Mouse (Mus musculus) embryonic facial prominence, embryonic 12.5 days (tissue): ENCODE measurements at regions not wholly inside any gene's neighbourhood (a gene's known extent, or its start where the extent isn't known, plus 50 kb on each side); places are given as distances from the start of the nearest gene placed in this dataset.
A peak's percentile ranks its signal among the peaks of the same experiment; 100 is the strongest.

Experiments used
- ATAC-seq: fragments of 200-750 bp; cut with Nextera tagmentation; 2 replicates; pipeline ENCODE4 v1.8.0; 2017; ENCODE audit not compliant: insufficient number of reproducible peaks, insufficient read depth, low FRiP score, low TSS enrichment
- H3K27ac ChIP-seq: fragments of 300-500 bp; sonication (generic); 2 replicates; pipeline ENCODE4 v1.5.1; 2016; ENCODE audit warnings: mild to moderate bottlenecking
- H3K27me3 ChIP-seq: fragments of 300-500 bp; sonication (generic); 2 replicates; pipeline ENCODE4 v1.6.1; 2016; ENCODE audit warnings: mild to moderate bottlenecking, moderate library complexity
- H3K36me3 ChIP-seq: fragments of 300-500 bp; sonication (generic); 2 replicates; pipeline ENCODE4 v1.6.1; 2016; ENCODE audit warnings: mild to moderate bottlenecking
- H3K4me1 ChIP-seq: fragments of 300-500 bp; sonication (generic); 2 replicates; pipeline ENCODE4 v1.6.1; 2016
- H3K4me2 ChIP-seq: fragments of 300-500 bp; sonication (generic); replicated peaks from 2 replicates; pipeline ENCODE4 v1.6.1; 2016; ENCODE audit warnings: mild to moderate bottlenecking, moderate library complexity
- H3K4me3 ChIP-seq: fragments of 300-500 bp; sonication (generic); 2 replicates; pipeline ENCODE4 v1.5.1; 2016; ENCODE audit warnings: mild to moderate bottlenecking
- H3K9ac ChIP-seq: fragments of 300-500 bp; sonication (generic); 2 replicates; pipeline ENCODE4 v1.6.1; 2016; ENCODE audit warnings: mild to moderate bottlenecking, moderate library complexity
- H3K9me3 ChIP-seq: fragments of 300-500 bp; sonication (generic); 2 replicates; pipeline ENCODE4 v1.6.1; 2016; ENCODE audit warnings: mild to moderate bottlenecking, moderate library complexity
- WGBS: fragments of 180-500 bp; shearing (Covaris S2); methylation state at CpG from one replicate; pipeline ENCODE4 v1.1.7; 2016; 5-methylcytosine and 5-hydroxymethylcytosine counted together

DNA sequence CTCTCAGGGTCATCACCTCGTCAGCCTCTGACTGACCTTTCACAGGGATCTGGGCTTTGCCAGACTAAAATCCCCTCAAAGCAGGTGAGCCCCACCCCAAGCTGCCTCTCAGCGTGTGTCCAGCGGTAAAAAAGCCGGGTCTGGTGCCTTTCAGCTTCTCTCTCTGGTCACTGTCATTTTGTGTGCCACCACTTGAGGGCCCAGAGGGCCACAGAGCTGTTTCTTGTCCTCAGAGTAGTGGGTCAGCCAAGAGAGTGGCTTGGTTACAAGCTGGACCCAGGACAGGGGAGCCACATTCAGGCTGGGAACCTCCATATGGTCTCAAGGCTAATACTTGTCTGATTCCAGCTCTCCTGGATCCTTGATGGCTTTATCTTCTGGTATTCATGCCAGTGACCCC lies 89.0 kb downstream of the Hif1an start:
- H3K4me1 ChIP-seq, result no peaks in the 10 kb centered on the region
- no peak for ATAC-seq
- H3K4me3 ChIP-seq, result no peak overlapping the region
- H3K9me3 ChIP-seq, result no peaks in the 10 kb centered on the region
- peaks cover 80% of the 10 kb centered on the region for H3K27me3 ChIP-seq
- WGBS, result 2% methylated on average over 4 of the region's 4 CpGs
- no peaks in the 10 kb centered on the region for H3K36me3 ChIP-seq
- no peak overlapping the region for H3K4me2 ChIP-seq
- H3K9ac ChIP-seq, result no peak overlapping the region
- H3K27ac ChIP-seq, result no peak overlapping the region

GRCm38 (mm10) chr19:44655719-44656118 lies 93.1 kb downstream of the Hif1an start:
- no peak overlapping the region for H3K4me3 ChIP-seq
- ATAC-seq, result 0 out of 2 replicates have a peak, but pooled peaks have one; percentile 15

DNA sequence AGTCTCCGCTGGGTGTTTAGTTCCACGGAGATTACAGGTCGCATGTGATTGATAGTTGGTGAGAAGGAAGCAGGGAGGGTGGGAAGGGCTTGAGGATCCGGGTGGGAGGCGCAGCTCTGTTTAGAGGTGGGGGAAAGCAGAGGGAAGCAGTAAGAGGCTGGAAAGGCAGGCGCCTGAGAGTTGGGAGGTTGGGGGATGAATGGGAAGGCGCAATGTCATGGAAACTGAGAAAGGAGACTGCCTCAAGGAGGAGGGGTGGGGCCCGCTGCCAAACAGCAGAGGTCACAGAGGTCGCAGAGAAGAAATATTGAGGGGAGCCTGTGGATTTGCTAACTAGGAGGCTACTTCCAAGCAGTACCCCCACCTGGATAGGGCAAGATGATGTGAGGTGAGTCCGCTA lies 96.5 kb upstream of the Pax2 start:
- no peaks in the 10 kb centered on the region for H3K4me1 ChIP-seq
- no peak overlapping the region for H3K27ac ChIP-seq
- no peak overlapping the region for H3K4me3 ChIP-seq
- no peaks in the 10 kb centered on the region for H3K9me3 ChIP-seq
- no peak overlapping the region for H3K9ac ChIP-seq
- no peaks in the 10 kb centered on the region for H3K36me3 ChIP-seq
- ATAC-seq, result no peak
- WGBS, result 27% methylated on average over 10 of the region's 10 CpGs
- H3K4me2 ChIP-seq, result no peak overlapping the region
- H3K27me3 ChIP-seq, result peaks cover 66% of the 10 kb centered on the region

More at GRCm38 (mm10) chr19:44655719-44656118, 93.1 kb downstream of the Hif1an start:
- Histone ChIP-seq H3K27me3 (peaks cover 68% of the 10 kb centered on the region), H3K4me2 (no peak overlapping the region), H3K9me3 (no peaks in the 10 kb centered on the region), H3K36me3 (no peaks in the 10 kb centered on the region), H3K9ac (no peak overlapping the region), H3K27ac (no peak overlapping the region), H3K4me1 (no peaks in the 10 kb centered on the region)
- 0% methylated on average over 6 of the region's 6 CpGs for WGBS

GRCm38 (mm10) chr19:44669535-44669958 lies 86.3 kb upstream of the Pax2 start:
- no peak for ATAC-seq
- Histone ChIP-seq H3K4me1 (peaks cover 24% of the 10 kb centered on the region), H3K36me3 (no peaks in the 10 kb centered on the region), H3K4me2 (peak overlapping the region; percentile 55), H3K27me3 (peaks cover 86% of the 10 kb centered on the region), H3K9me3 (no peaks in the 10 kb centered on the region), H3K4me3 (peak overlapping the region; percentile 23), H3K9ac (no peak overlapping the region), H3K27ac (no peak overlapping the region)
- 0% methylated on average over 14 of the region's 14 CpGs for WGBS

GRCm38 (mm10) chr19:44674621-44675245 lies 81.1 kb upstream of the Pax2 start:
- H3K9me3 ChIP-seq, result no peaks in the 10 kb centered on the region
- no peak overlapping the region for H3K27ac ChIP-seq
- 6% methylated on average over 45 of the region's 45 CpGs for WGBS
- peaks cover 100% of the 10 kb centered on the region for H3K27me3 ChIP-seq
- no peak for ATAC-seq
- peak overlapping the region; percentile 26 for H3K4me2 ChIP-seq
- no peak overlapping the region for H3K4me3 ChIP-seq
- peaks cover 28% of the 10 kb centered on the region for H3K4me1 ChIP-seq
- no peak overlapping the region for H3K9ac ChIP-seq
- no peaks in the 10 kb centered on the region for H3K36me3 ChIP-seq

GRCm38 (mm10) chr19:44676555-44677120 lies 79.2 kb upstream of the Pax2 start:
- ATAC-seq, result no peak
- H3K4me1 ChIP-seq, result peaks cover 14% of the 10 kb centered on the region
- H3K27ac ChIP-seq, result no peak overlapping the region
- H3K4me2 ChIP-seq, result no peak overlapping the region
- H3K9ac ChIP-seq, result no peak overlapping the region
- peaks cover 99% of the 10 kb centered on the region for H3K27me3 ChIP-seq
- 6% methylated on average over 12 of the region's 12 CpGs for WGBS
- H3K36me3 ChIP-seq, result no peaks in the 10 kb centered on the region
- no peak overlapping the region for H3K4me3 ChIP-seq
- no peaks in the 10 kb centered on the region for H3K9me3 ChIP-seq

GRCm38 (mm10) chr19:44677295-44677694 lies 78.5 kb upstream of the Pax2 start:
- Histone ChIP-seq H3K4me3 (no peak overlapping the region), H3K27ac (no peak overlapping the region), H3K9ac (no peak overlapping the region), H3K27me3 (peaks cover 99% of the 10 kb centered on the region), H3K36me3 (no peaks in the 10 kb centered on the region), H3K4me1 (peaks cover 7% of the 10 kb centered on the region; the same call in 1 of the 2 replicates), H3K9me3 (no peaks in the 10 kb centered on the region), H3K4me2 (no peak overlapping the region)
- ATAC-seq, result no peak
- 62% methylated on average over 8 of the region's 8 CpGs for WGBS

- no peak for ATAC-seq
Measured at GRCm38 (mm10) chr19:44678686-44679085, 77.2 kb upstream of the Pax2 start.

DNA sequence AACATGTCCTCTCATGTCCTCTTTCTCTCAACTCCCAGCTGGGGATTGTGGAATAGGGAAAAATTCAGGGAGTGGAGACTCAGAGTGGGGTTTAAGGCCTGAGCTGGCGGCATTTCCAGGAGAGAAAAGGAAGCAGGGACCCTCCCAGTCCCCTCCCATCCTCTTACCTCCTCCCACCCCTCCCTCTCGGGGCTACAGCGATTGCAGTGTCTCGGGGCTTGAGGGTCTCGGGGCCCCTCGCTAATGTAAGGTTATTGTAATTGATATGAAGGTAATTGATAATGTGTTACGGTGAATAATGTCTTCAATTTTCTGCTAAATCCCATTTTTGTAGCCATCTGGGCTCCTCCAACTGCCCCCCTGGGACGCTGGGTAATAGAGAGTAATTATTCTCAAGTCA lies 74.2 kb upstream of the Pax2 start:
- 10% methylated on average over 8 of the region's 8 CpGs for WGBS
- Histone ChIP-seq H3K27ac (no peak overlapping the region), H3K27me3 (peaks cover 99% of the 10 kb centered on the region), H3K36me3 (no peaks in the 10 kb centered on the region), H3K4me1 (no peaks in the 10 kb centered on the region), H3K4me3 (no peak overlapping the region), H3K4me2 (no peak overlapping the region), H3K9ac (no peak overlapping the region), H3K9me3 (no peaks in the 10 kb centered on the region)
- no peak for ATAC-seq

More at GRCm38 (mm10) chr19:44678686-44679085, 77.2 kb upstream of the Pax2 start:
- H3K4me1 ChIP-seq, result peaks cover 5% of the 10 kb centered on the region; the same call in 1 of the 2 replicates
- no peaks in the 10 kb centered on the region for H3K9me3 ChIP-seq
- H3K36me3 ChIP-seq, result no peaks in the 10 kb centered on the region
- peaks cover 99% of the 10 kb centered on the region for H3K27me3 ChIP-seq
- no peak overlapping the region for H3K4me3 ChIP-seq
- 79% methylated on average over 1 of the region's 1 CpGs for WGBS
- H3K4me2 ChIP-seq, result no peak overlapping the region
- no peak overlapping the region for H3K9ac ChIP-seq
- no peak overlapping the region for H3K27ac ChIP-seq

DNA sequence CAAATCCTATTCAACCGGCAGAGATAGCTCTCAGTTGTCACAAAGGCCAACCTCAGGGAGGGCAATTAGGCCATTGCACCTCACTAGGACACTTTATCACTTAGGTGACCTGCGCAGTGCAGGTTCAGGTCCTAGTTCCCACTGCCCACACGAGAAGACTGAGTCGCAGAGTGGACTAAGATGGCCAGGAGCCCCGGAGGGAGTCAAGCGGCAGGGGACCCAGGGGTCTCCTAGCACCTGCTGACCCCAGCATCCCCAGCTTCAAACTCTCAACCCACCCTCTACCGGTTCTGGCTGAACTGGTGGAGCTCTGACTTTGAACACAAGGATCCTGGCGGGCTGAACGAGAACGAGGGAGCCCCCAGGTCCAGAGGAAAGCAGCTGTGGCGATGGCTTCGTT lies 72.7 kb upstream of the Pax2 start:
- H3K36me3 ChIP-seq, result no peaks in the 10 kb centered on the region
- H3K4me3 ChIP-seq, result no peak overlapping the region
- ATAC-seq, result no peak
- H3K4me2 ChIP-seq, result no peak overlapping the region
- H3K27ac ChIP-seq, result no peak overlapping the region
- no peaks in the 10 kb centered on the region for H3K9me3 ChIP-seq
- no peaks in the 10 kb centered on the region for H3K4me1 ChIP-seq
- H3K27me3 ChIP-seq, result peaks cover 96% of the 10 kb centered on the region
- WGBS, result 4% methylated on average over 12 of the region's 12 CpGs
- no peak overlapping the region for H3K9ac ChIP-seq

- Histone ChIP-seq H3K4me2 (peak overlapping the region; percentile 45), H3K9me3 (no peaks in the 10 kb centered on the region), H3K4me3 (peak overlapping the region; percentile 13), H3K9ac (no peak overlapping the region), H3K27ac (no peak overlapping the region), H3K4me1 (no peaks in the 10 kb centered on the region), H3K27me3 (peaks cover 94% of the 10 kb centered on the region), H3K36me3 (no peaks in the 10 kb centered on the region)
- no peak for ATAC-seq
- WGBS, result 2% methylated on average over 41 of the region's 48 CpGs
Measured at GRCm38 (mm10) chr19:44684061-44684514, 71.8 kb upstream of the Pax2 start.

DNA sequence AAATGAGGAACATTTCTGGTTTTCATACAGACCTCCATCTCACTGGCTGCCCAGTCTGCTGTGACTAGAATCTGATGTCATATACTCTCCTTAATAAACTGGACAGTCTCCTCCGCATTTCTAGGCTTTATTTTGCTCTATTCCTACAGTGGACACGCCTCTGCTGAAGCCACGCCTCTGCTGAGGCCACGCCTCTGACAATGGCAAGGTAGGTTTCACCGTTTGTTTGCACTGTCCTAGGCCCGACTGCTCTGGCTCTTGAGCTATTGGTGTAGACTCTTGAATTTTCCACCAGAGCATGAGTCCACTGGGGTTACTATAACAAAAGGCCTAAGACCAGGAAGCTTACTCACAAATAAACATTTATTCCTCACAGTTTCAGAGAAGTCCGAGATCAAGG lies 69.8 kb upstream of the Pax2 start:
- H3K27me3 ChIP-seq, result peaks cover 90% of the 10 kb centered on the region
- H3K9me3 ChIP-seq, result no peaks in the 10 kb centered on the region
- ATAC-seq, result no peak
- no peak overlapping the region for H3K4me3 ChIP-seq
- H3K36me3 ChIP-seq, result no peaks in the 10 kb centered on the region
- H3K4me2 ChIP-seq, result no peak overlapping the region
- H3K27ac ChIP-seq, result no peak overlapping the region
- no peak overlapping the region for H3K9ac ChIP-seq
- 43% methylated on average over 7 of the region's 7 CpGs for WGBS
- H3K4me1 ChIP-seq, result no peaks in the 10 kb centered on the region
